Mouse (Mus musculus): ENCODE measurements at regions not wholly inside any gene's neighbourhood (a gene's known extent, or its start where the extent isn't known, plus 50 kb on each side); places are given as distances from the start of the nearest gene placed in this dataset.

DNA sequence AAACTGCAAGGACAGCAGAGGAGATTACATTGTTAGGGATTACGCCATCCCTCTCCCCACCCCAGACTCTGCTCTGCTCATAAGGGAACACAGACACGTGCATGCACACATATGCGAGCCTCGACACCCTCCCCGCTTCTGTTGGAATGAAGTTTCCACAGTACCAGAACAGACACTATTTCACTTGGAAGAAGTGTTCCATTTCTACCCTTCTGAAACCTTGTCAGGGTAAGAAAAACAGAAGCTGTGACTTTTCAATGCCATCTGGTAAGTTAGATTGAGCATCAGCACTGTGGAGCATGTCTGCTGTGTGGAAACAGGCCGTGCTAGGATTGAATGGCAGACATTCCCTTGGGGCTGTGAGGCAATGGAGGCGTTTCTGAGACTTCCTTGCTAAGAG, 382.0 kb downstream of the Sec16b start:
- Histone ChIP-seq H3K9me3 (no peaks in the 10 kb centered on the region), H3K4me3 (no peak overlapping the region), H3K4me1 (replicated peaks) (no peaks in the 10 kb centered on the region), H3K36me3 (no peaks in the 10 kb centered on the region), H3K27ac (no peak overlapping the region), H3K27me3 (ENCODE audit: insufficient read depth, poor library complexity, severe bottlenecking) (no peaks in the 10 kb centered on the region)
- WGBS, result 82% methylated on average over 7 of the region's 7 CpGs
- DNase-seq (ENCODE audit: low spot score), result no peak

DNA sequence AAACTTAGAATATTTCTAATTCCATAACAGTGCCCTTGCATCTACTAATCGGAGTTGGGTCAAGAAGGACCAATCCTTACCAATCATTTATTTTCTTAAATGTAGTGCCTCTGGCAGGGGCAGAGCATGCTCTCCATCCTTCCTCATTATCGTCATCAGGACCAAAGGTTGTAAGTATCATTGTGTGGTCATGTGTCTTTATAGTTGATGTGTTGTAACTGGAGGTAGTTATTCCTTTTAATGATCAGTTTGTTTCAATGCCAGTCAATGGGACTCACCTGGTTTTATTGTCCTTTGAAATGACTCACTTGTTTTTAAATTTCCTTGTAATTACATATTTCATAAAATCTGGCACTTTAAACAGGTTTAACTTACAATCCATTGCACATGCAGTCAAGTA, 399.6 kb downstream of the Sec16b start:
- H3K9me3 ChIP-seq, result no peaks in the 10 kb centered on the region
- no peak overlapping the region for H3K27ac ChIP-seq
- no peaks in the 10 kb centered on the region for H3K4me1 ChIP-seq (replicated peaks)
- H3K36me3 ChIP-seq, result no peaks in the 10 kb centered on the region
- no peak for DNase-seq (ENCODE audit: low spot score)
- H3K4me3 ChIP-seq, result no peak overlapping the region
- H3K27me3 ChIP-seq (ENCODE audit: insufficient read depth, poor library complexity, severe bottlenecking), result no peaks in the 10 kb centered on the region
- 91% methylated on average over 2 of the region's 2 CpGs for WGBS

DNA sequence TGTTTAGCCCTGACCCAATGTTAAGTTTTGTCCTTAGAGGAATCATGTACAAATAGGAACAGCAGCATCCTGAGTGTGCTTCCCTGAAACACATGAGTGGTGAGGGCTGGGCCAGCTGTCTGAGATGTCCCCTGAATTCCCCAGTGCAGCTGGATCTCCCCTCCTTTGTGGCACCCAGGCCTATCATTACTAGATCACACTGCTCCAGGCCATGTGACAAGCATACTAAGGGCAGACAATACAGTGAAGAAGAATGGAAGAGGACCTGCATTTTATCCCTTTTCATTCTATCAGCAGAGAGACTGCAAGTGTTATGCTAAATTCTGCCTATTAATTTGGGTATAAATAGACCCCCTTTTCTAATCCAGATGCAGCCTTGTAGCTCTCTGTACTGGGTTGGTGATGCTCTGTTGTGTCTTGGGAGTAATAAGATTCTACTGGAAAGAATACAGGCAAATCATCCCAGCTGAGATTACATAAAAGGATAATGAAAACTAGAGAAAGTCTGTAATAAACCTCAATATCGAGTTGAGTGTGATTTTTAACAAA, 418.3 kb downstream of the Brinp2 start:
- H3K4me1 ChIP-seq (replicated peaks), result peaks cover 14% of the 10 kb centered on the region
- H3K4me3 ChIP-seq, result no peak overlapping the region
- H3K27ac ChIP-seq, result peak overlapping the region; percentile 50; the same call in 1 of the 2 replicates
- WGBS, result 69% methylated on average over 1 of the region's 1 CpGs
- no peak for DNase-seq (ENCODE audit: low spot score)
- H3K27me3 ChIP-seq (ENCODE audit: insufficient read depth, poor library complexity, severe bottlenecking), result no peaks in the 10 kb centered on the region
- no peaks in the 10 kb centered on the region for H3K9me3 ChIP-seq
- H3K36me3 ChIP-seq, result no peaks in the 10 kb centered on the region

DNA sequence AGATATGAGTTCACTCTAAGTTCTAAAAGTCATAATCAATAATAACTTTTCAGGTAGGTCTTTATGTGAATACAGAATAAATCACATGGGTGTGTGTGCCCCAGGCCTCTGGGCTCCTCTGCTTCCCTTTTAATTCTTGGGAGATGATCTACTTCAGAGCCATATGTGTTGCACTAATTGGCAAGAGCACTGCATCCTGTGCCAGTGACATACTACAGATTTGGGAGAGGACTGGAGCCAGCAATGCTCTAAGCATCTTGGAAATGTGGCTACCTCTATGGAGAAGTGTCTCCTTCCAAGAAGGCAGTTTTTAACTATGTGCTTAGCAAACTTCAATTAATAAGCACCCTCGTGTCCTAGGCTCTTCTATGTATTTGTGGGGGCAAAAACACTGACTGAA, 416.6 kb downstream of the Brinp2 start:
- Histone ChIP-seq H3K4me1 (replicated peaks) (peaks cover 14% of the 10 kb centered on the region), H3K9me3 (no peaks in the 10 kb centered on the region), H3K27ac (no peak overlapping the region), H3K4me3 (no peak overlapping the region), H3K36me3 (no peaks in the 10 kb centered on the region), H3K27me3 (ENCODE audit: insufficient read depth, poor library complexity, severe bottlenecking) (no peaks in the 10 kb centered on the region)
- 90% methylated on average over 1 of the region's 1 CpGs for WGBS
- DNase-seq (ENCODE audit: low spot score), result no peak

DNA sequence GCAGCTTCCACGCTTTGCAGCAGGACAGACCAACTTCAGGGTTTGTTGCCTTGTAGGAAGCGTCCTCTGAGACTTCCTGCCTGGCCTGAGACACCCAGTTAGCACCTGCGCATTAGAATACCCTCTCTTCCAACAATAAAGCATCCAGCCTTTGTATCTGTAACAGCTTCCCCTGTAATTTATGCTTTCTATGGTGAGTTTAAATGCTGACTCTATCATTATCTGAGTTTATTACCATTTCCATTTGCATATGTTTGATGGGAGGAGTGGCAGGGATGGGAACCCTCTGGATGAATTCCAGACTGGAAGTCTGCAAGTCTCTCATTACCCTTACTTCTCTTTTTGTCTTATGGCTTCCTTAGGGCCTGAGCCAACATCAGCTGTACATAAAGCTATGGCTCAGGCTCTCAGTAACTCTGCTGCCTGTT, 415.8 kb downstream of the Brinp2 start:
- Histone ChIP-seq H3K9me3 (no peaks in the 10 kb centered on the region), H3K4me3 (no peak overlapping the region), H3K27ac (0 out of 2 replicates have a peak overlapping the region, but pooled peaks have one; percentile 18), H3K27me3 (ENCODE audit: insufficient read depth, poor library complexity, severe bottlenecking) (no peaks in the 10 kb centered on the region), H3K4me1 (replicated peaks) (peaks cover 14% of the 10 kb centered on the region), H3K36me3 (no peaks in the 10 kb centered on the region)
- 48% methylated on average over 3 of the region's 3 CpGs for WGBS
- DNase-seq (ENCODE audit: low spot score), result no peak

DNA sequence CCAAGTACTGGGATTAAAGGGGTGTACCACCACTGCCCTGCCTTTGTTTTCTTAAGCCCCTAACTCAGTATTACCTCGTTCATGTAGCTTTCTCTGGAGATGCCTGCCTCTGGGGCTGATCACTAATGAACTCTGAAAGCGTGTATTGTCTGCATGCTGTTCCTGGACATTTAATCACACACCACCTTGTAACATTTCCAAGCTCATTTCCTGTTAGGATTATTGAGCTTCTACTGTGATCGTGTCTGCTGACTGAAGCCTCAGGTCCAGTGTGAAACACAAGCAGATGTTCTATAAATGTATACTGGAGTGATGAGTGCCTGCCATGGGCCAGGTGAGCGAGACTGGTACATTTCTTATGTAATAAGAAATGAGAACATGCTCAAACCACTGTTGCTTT, 398.6 kb downstream of the Brinp2 start:
- Histone ChIP-seq H3K27me3 (ENCODE audit: insufficient read depth, poor library complexity, severe bottlenecking) (no peaks in the 10 kb centered on the region), H3K4me1 (replicated peaks) (no peaks in the 10 kb centered on the region), H3K4me3 (no peak overlapping the region), H3K36me3 (no peaks in the 10 kb centered on the region), H3K27ac (no peak overlapping the region), H3K9me3 (no peaks in the 10 kb centered on the region)
- no peak for DNase-seq (ENCODE audit: low spot score)
- WGBS, result 77% methylated on average over 4 of the region's 4 CpGs

DNA sequence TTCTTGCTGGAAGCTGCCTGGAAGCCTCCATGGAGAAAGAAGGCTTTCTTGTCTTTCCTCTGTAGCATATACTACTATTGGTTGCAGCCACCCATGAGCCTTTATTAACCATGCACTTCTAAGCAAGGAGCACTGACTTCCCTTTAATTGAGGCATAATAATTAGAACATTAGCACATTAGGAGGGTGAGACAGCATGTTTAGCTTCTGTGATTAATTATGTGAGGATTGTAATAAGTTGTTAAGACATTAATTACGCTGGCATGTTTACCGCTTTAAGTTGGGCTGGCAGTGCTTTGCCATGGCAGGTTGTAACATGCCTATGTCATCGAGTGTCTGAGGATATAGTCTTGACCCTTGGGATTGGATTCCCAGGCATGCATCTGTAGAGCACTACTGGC, 391.7 kb downstream of the Brinp2 start:
- Histone ChIP-seq H3K36me3 (no peaks in the 10 kb centered on the region), H3K9me3 (no peaks in the 10 kb centered on the region), H3K27me3 (ENCODE audit: insufficient read depth, poor library complexity, severe bottlenecking) (no peaks in the 10 kb centered on the region), H3K27ac (no peak overlapping the region), H3K4me1 (replicated peaks) (no peaks in the 10 kb centered on the region), H3K4me3 (no peak overlapping the region)
- DNase-seq (ENCODE audit: low spot score), result no peak
- 91% methylated on average over 3 of the region's 3 CpGs for WGBS

DNA sequence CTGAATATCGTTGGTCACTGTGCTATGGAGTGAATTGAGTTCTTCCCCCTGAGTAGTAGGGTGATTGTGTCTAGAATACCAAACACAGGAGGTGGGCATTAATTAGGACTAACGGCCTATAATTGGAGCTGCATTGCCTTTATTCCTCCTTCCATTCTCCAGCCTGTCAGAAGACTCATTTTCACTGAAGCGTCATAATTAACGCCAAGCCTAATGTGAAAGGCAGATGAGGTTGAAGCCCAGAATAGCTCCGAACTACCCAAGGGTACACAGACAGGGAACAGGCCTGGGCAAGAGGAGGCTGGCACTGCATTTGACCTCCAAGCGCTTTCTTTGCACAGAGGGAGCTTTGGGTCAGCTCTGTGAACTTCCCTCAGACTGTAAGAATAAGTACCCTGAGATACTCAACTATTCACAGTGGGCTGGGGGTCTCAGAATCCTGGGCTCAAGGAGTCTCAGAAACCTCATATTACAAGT, 386.5 kb downstream of the Brinp2 start:
- no peak overlapping the region for H3K27ac ChIP-seq
- no peak for DNase-seq (ENCODE audit: low spot score)
- no peaks in the 10 kb centered on the region for H3K9me3 ChIP-seq
- no peaks in the 10 kb centered on the region for H3K36me3 ChIP-seq
- no peaks in the 10 kb centered on the region for H3K27me3 ChIP-seq (ENCODE audit: insufficient read depth, poor library complexity, severe bottlenecking)
- no peak overlapping the region for H3K4me3 ChIP-seq
- no peaks in the 10 kb centered on the region for H3K4me1 ChIP-seq (replicated peaks)
- 69% methylated on average over 6 of the region's 6 CpGs for WGBS

DNA sequence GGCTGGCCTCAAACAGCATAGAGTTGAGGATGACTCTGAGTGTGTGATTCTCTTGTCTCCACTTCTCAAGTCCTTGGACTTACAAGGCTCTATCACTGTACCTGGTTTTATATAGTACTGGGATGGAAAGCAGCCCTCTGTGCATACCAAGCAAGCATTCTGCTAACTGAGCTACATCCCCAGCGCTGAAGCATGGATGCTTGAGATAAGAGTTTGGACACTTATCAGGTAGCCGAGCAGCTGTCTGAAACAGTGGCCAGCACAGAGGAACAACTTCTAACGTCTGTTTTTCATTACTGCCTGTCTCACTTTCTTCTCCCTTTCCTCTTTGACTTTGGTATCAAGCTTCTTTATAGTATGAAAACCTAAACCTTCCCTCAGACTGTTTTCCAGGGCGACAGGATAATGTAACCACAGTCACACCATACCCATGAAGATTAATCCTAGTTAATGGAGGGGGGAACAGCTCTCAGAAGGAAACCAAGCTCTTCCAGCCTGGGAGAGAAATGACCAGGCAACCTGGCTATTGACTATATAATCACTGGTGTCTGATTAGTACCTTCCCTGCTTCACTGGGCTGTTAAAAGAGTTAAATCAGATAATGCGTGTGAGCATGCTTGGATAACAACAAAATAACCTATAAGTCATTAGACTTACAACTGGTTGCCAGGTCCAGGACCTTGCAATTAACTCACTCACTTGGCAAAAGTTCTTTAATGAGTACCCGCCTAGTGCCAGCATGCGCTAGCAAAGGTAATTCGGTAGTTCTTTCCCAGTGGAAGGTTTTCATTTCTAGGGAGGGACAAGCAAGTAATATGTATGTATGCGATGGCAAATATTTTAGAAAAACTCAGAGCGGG, 382.5 kb downstream of the Brinp2 start:
- Histone ChIP-seq H3K27ac (no peak overlapping the region), H3K9me3 (no peaks in the 10 kb centered on the region), H3K4me1 (replicated peaks) (no peaks in the 10 kb centered on the region), H3K27me3 (ENCODE audit: insufficient read depth, poor library complexity, severe bottlenecking) (no peaks in the 10 kb centered on the region), H3K4me3 (no peak overlapping the region), H3K36me3 (no peaks in the 10 kb centered on the region)
- DNase-seq (ENCODE audit: low spot score), result no peak
- WGBS, result 85% methylated on average over 10 of the region's 10 CpGs

DNA sequence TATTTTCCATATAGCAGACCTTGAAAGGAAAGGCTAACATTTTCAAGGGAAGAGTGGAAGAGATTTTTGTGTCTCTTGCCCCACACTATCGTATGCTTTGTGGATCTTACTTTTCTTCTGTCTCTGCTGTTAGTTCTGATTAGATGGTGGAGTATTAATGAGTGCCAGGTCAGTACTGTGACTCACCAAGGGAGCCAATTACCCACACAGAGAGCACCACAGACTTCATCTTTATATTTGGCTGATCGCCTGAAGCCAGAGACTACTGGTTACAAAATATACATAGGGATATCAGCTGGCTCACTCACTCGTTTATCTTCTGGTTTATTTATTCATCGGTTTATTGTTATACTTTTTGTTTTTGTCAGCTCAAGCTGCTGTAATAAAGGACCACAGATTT, 381.5 kb downstream of the Brinp2 start:
- no peak for DNase-seq (ENCODE audit: low spot score)
- no peak overlapping the region for H3K27ac ChIP-seq
- H3K36me3 ChIP-seq, result no peaks in the 10 kb centered on the region
- H3K4me1 ChIP-seq (replicated peaks), result no peaks in the 10 kb centered on the region
- no peaks in the 10 kb centered on the region for H3K27me3 ChIP-seq (ENCODE audit: insufficient read depth, poor library complexity, severe bottlenecking)
- H3K4me3 ChIP-seq, result no peak overlapping the region
- 88% methylated on average over 4 of the region's 4 CpGs for WGBS
- H3K9me3 ChIP-seq, result no peaks in the 10 kb centered on the region

DNA sequence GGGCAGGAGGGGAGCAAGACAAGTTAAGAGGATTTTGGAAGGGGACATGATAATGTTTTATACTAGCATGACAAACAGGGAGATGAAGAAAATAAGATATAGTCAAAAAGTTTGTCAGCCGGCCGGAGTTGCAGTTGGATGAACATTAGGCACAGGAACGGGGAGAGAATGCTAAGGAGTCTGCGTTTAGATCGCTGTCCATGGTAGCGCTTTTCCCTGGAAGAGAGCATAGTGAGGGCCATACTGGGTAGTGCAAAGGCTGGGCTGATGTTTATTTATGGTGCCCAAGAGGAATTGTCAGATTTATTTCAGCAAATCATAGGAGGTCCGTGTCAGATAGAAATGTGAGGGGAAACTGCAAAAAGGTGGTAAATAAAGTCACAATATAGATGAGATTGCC, 337.0 kb downstream of the Brinp2 start:
- no peaks in the 10 kb centered on the region for H3K4me1 ChIP-seq (replicated peaks)
- no peaks in the 10 kb centered on the region for H3K36me3 ChIP-seq
- WGBS, result 33% methylated on average over 7 of the region's 7 CpGs
- DNase-seq (ENCODE audit: low spot score), result peak; percentile 26
- no peak overlapping the region for H3K27ac ChIP-seq
- H3K9me3 ChIP-seq, result no peaks in the 10 kb centered on the region
- H3K4me3 ChIP-seq, result no peak overlapping the region
- H3K27me3 ChIP-seq (ENCODE audit: insufficient read depth, poor library complexity, severe bottlenecking), result no peaks in the 10 kb centered on the region

DNA sequence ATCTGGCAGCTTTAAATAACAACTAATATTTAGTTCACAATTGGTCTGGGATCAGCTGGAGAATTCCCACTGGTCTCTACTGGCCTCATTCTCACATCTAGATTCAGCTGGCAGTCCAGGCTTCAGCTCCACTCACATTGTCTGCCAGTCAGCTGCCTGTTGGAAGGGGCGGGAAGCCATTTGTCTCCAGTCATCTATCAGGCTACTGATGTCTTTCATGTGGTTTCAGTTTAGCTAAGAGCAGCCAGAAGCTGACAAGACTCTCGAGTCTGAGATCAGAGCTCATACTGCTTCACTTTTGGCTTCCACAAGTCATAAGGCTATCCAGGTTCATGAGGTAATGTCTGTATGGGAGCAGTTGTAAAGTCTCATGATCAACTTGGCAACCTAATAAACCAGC, 316.4 kb downstream of the Brinp2 start:
- DNase-seq (ENCODE audit: low spot score), result no peak
- WGBS, result 47% methylated on average over 2 of the region's 2 CpGs
- Histone ChIP-seq H3K9me3 (no peaks in the 10 kb centered on the region), H3K27ac (no peak overlapping the region), H3K4me3 (no peak overlapping the region), H3K27me3 (ENCODE audit: insufficient read depth, poor library complexity, severe bottlenecking) (no peaks in the 10 kb centered on the region), H3K36me3 (no peaks in the 10 kb centered on the region), H3K4me1 (replicated peaks) (no peaks in the 10 kb centered on the region)

DNA sequence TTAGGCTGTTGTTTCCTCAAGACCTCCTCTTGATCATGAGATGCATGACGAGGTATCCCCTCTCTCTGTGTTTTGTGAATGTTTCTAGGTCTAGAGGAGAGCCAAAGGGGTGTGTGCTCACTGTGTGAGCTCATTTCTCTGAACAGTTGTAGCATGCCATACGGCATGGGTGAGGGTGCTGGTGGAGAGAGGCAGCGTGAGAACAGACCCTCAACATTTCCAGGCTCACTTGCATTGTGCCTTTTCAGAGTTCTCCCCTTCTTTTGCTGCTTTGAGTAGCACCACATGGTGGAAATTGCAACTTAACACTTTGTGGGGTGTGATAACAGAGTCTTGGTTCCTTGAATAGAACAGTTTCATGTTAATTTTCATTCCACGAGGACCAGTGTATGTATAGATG, 315.8 kb downstream of the Brinp2 start:
- no peaks in the 10 kb centered on the region for H3K36me3 ChIP-seq
- no peaks in the 10 kb centered on the region for H3K4me1 ChIP-seq (replicated peaks)
- no peak overlapping the region for H3K27ac ChIP-seq
- no peak for DNase-seq (ENCODE audit: low spot score)
- no peaks in the 10 kb centered on the region for H3K9me3 ChIP-seq
- H3K4me3 ChIP-seq, result no peak overlapping the region
- 81% methylated on average over 4 of the region's 4 CpGs for WGBS
- H3K27me3 ChIP-seq (ENCODE audit: insufficient read depth, poor library complexity, severe bottlenecking), result no peaks in the 10 kb centered on the region

Data from hindbrain, embryonic 10.5 days (tissue).